Mouse (Mus musculus): ENCODE data around the gene Senp1. TPM values are rescaled to one million over a fixed set of nuclear protein-coding genes. Genes with fewer than 3 reads are reported as not detected.

Senp1 gene
- polyA plus RNA-seq, 1 experiment from 2014 or later: 23.3 TPM

- H3K9me3 ChIP-seq: no peaks in the 10 kb centered on the region
- ATAC-seq (ENCODE audit: low FRiP score): no peak
- no peak overlapping the region for H3K9ac ChIP-seq
- 90% methylated on average over 6 of the region's 6 CpGs for WGBS
- no peak overlapping the region for H3K4me3 ChIP-seq
- H3K36me3 ChIP-seq: no peaks in the 10 kb centered on the region
- no peak overlapping the region for H3K4me2 ChIP-seq
- 0 out of 2 replicates have a peak, but pooled peaks cover 6% of the 10 kb centered on the region for H3K27me3 ChIP-seq
- no peak overlapping the region for H3K27ac ChIP-seq
- peaks cover under 1% of the 10 kb centered on the region; the same call in 1 of the 2 replicates for H3K4me1 ChIP-seq (replicated peaks)
Observed at GRCm38 (mm10) chr15:98102401-98102800, 8.9 kb upstream of the Senp1 start.

- Histone ChIP-seq H3K4me1 (replicated peaks) (peaks cover 5% of the 10 kb centered on the region), H3K27ac (no peak overlapping the region), H3K27me3 (0 out of 2 replicates have a peak, but pooled peaks cover 6% of the 10 kb centered on the region), H3K9ac (no peak overlapping the region), H3K9me3 (no peaks in the 10 kb centered on the region), H3K36me3 (no peaks in the 10 kb centered on the region), H3K4me2 (no peak overlapping the region), H3K4me3 (no peak overlapping the region)
- ATAC-seq (ENCODE audit: low FRiP score): no peak
- WGBS: 92% methylated on average over 9 of the region's 9 CpGs
Observed at GRCm38 (mm10) chr15:98098519-98098918, 5.0 kb upstream of the Senp1 start.

GRCm38 (mm10) chr15:98096957-98097356 is 3.4 kb upstream of the Senp1 start:
- H3K4me1 ChIP-seq (replicated peaks): peaks cover 11% of the 10 kb centered on the region
- 45% methylated on average over 3 of the region's 3 CpGs for WGBS
- H3K27ac ChIP-seq: no peak overlapping the region
- no peak overlapping the region for H3K4me2 ChIP-seq
- ATAC-seq (ENCODE audit: low FRiP score): no peak
- no peak overlapping the region for H3K4me3 ChIP-seq
- H3K27me3 ChIP-seq: 0 out of 2 replicates have a peak, but pooled peaks cover 6% of the 10 kb centered on the region
- H3K9me3 ChIP-seq: no peaks in the 10 kb centered on the region
- no peaks in the 10 kb centered on the region for H3K36me3 ChIP-seq
- no peak overlapping the region for H3K9ac ChIP-seq

GRCm38 (mm10) chr15:98094905-98095304 is 1.4 kb upstream of the Senp1 start:
- H3K4me1 ChIP-seq (replicated peaks): peaks cover 21% of the 10 kb centered on the region
- H3K4me2 ChIP-seq: no peak overlapping the region
- no peak overlapping the region for H3K9ac ChIP-seq
- 0 out of 2 replicates have a peak, but pooled peaks cover 2% of the 10 kb centered on the region for H3K27me3 ChIP-seq
- WGBS: 91% methylated on average over 12 of the region's 12 CpGs
- no peaks in the 10 kb centered on the region for H3K9me3 ChIP-seq
- no peak overlapping the region for H3K27ac ChIP-seq
- H3K4me3 ChIP-seq: no peak overlapping the region
- no peak for ATAC-seq (ENCODE audit: low FRiP score)
- no peaks in the 10 kb centered on the region for H3K36me3 ChIP-seq

- WGBS: under 1% methylated on average over 30 of the region's 30 CpGs
- ATAC-seq (ENCODE audit: low FRiP score): no peak
Observed at GRCm38 (mm10) chr15:98092372-98093120, 998 bp downstream of the Senp1 start, which contains the start of gene Pfkm. Gene Pfkm, plus strand, starts transcription at chr15:98092589.

GRCm38 (mm10) chr15:98091841-98092240 is 1.7 kb downstream of the Senp1 start:
- H3K27ac ChIP-seq: no peak overlapping the region
- peak overlapping the region; percentile 76 for H3K4me2 ChIP-seq
- ATAC-seq (ENCODE audit: low FRiP score): no peak
- H3K4me3 ChIP-seq: peak overlapping the region; percentile 89
- 33% methylated on average over 4 of the region's 4 CpGs for WGBS
- peaks cover 21% of the 10 kb centered on the region for H3K4me1 ChIP-seq (replicated peaks)
- peak overlapping the region; percentile 92 for H3K9ac ChIP-seq
- peaks cover 9% of the 10 kb centered on the region; the same call in 1 of the 2 replicates for H3K36me3 ChIP-seq
- H3K9me3 ChIP-seq: no peaks in the 10 kb centered on the region
- no peaks in the 10 kb centered on the region for H3K27me3 ChIP-seq

More at GRCm38 (mm10) chr15:98092372-98093120, 998 bp downstream of the Senp1 start, which contains the start of gene Pfkm:
- no peaks in the 10 kb centered on the region for H3K27me3 ChIP-seq
- H3K4me2 ChIP-seq: peak within 1 kb of the TSS; percentile 76
- H3K4me3 ChIP-seq: peak within 1 kb of the TSS; percentile 89
- peak within 1 kb of the TSS; percentile 92 for H3K9ac ChIP-seq
- no peaks in the 10 kb centered on the region for H3K9me3 ChIP-seq
- H3K27ac ChIP-seq: peak within 1 kb of the TSS; percentile 95
- peaks cover 21% of the 10 kb centered on the region for H3K4me1 ChIP-seq (replicated peaks)
- peaks cover 9% of the 10 kb centered on the region; the same call in 1 of the 2 replicates for H3K36me3 ChIP-seq

- Histone ChIP-seq H3K4me2 (no peak overlapping the region), H3K9ac (no peak overlapping the region), H3K27ac (no peak overlapping the region), H3K4me1 (replicated peaks) (peaks cover 21% of the 10 kb centered on the region), H3K4me3 (no peak overlapping the region), H3K27me3 (no peaks in the 10 kb centered on the region), H3K9me3 (no peaks in the 10 kb centered on the region), H3K36me3 (peaks cover 24% of the 10 kb centered on the region)
- WGBS: 83% methylated on average over 9 of the region's 9 CpGs
- no peak for ATAC-seq (ENCODE audit: low FRiP score)
Observed at GRCm38 (mm10) chr15:98089421-98090183, 3.9 kb downstream of the Senp1 start.

- ATAC-seq (ENCODE audit: low FRiP score): no peak
- H3K4me2 ChIP-seq: no peak overlapping the region
- H3K36me3 ChIP-seq: peaks cover 30% of the 10 kb centered on the region
- H3K4me3 ChIP-seq: no peak overlapping the region
- no peaks in the 10 kb centered on the region for H3K27me3 ChIP-seq
- H3K9ac ChIP-seq: no peak overlapping the region
- 97% methylated on average over 1 of the region's 1 CpGs for WGBS
- H3K27ac ChIP-seq: no peak overlapping the region
- peaks cover 20% of the 10 kb centered on the region for H3K4me1 ChIP-seq (replicated peaks)
- no peaks in the 10 kb centered on the region for H3K9me3 ChIP-seq
Observed at GRCm38 (mm10) chr15:98088889-98089288, 4.7 kb downstream of the Senp1 start.

DNA sequence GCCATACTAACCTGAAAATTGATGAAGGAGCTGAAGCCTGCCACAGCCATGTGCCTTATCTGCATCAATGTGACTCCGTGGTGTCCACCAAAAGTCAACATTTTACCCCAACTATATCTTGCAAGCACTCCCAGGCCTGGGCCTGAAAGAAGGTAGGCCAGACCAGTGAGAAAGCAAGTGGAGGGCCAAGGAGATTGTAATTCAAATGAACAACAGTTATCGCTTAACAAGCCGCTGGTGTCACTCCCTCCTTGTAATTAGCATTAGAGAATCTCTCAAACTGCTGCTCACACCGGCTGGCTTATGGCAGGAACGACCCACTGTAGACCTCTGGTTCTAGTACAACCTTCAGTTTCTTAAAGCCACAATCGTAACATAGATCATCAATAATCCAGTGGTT is 16.6 kb downstream of the Senp1 start:
- Histone ChIP-seq H3K4me3 (no peak overlapping the region), H3K27ac (no peak overlapping the region), H3K27me3 (no peaks in the 10 kb centered on the region), H3K9me3 (no peaks in the 10 kb centered on the region), H3K9ac (no peak overlapping the region), H3K4me1 (replicated peaks) (no peaks in the 10 kb centered on the region), H3K4me2 (no peak overlapping the region), H3K36me3 (peaks cover 57% of the 10 kb centered on the region)
- WGBS: 86% methylated on average over 6 of the region's 6 CpGs
- ATAC-seq (ENCODE audit: low FRiP score): no peak

DNA sequence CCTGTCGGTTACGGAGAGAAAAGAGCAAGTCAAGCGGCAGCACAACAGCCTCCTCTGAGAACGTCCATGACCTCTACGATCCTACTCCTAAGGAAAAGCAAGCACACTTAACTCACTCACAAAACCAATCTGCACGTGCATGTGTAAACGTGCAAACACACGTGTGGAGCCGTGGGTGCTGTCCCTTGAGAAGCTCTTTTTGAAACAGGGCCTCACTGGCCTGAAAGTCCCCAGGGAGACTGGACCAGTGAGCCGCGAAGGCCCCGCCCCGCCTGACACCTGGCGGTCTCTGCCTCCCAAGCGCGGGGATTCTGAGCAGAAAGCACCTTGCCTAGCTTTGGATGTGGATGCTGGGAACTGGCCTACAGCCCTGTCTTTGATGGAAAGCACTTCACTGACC is 18.5 kb downstream of the Senp1 start:
- ATAC-seq (ENCODE audit: low FRiP score): no peak
- Histone ChIP-seq H3K4me3 (no peak overlapping the region), H3K27me3 (no peaks in the 10 kb centered on the region), H3K9me3 (no peaks in the 10 kb centered on the region), H3K4me1 (replicated peaks) (no peaks in the 10 kb centered on the region), H3K27ac (no peak overlapping the region), H3K36me3 (peaks cover 60% of the 10 kb centered on the region), H3K9ac (no peak overlapping the region), H3K4me2 (no peak overlapping the region)
- 89% methylated on average over 16 of the region's 16 CpGs for WGBS

DNA sequence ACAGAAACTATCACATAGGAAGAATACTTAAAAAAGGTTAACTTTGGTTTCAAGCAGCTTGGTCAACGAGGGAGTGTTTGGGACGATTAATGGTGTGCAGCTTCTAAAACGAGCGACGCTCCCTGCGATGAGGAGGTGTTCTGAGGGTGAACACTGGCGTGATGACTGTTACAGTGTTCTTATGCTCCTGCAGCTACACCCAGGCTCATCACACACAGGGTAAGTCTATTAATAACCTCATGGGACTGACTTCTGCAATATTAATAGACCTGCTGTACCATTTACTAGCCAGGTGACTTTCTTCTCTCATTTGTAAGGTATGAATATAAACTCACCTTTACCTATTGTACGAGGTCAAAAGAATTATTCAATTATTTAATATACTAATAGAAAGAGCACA is 19.0 kb downstream of the Senp1 start:
- no peaks in the 10 kb centered on the region for H3K27me3 ChIP-seq
- H3K4me2 ChIP-seq: no peak overlapping the region
- no peaks in the 10 kb centered on the region for H3K9me3 ChIP-seq
- H3K9ac ChIP-seq: no peak overlapping the region
- peaks cover 63% of the 10 kb centered on the region for H3K36me3 ChIP-seq
- H3K4me1 ChIP-seq (replicated peaks): no peaks in the 10 kb centered on the region
- 95% methylated on average over 8 of the region's 8 CpGs for WGBS
- H3K4me3 ChIP-seq: no peak overlapping the region
- ATAC-seq (ENCODE audit: low FRiP score): no peak
- no peak overlapping the region for H3K27ac ChIP-seq

DNA sequence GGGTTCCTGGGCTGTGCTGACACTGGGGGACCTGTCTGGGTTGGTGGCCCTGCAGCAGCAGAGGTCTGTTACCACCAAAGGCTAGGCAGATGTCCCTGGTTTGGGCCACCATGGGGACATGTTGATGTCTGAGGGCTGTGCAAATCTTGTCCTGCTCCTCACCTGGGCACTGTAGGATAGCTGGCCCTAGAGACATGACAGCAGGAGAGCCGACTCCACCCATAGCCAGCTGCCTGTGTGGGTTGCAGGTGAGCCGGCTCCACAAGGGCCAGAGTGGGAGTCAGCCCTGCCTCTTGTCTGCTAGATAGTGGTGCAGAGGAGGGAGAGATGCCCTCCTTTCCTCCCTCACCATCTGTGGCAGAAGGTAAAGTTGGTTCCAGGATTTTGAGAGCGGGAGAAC is 23.2 kb downstream of the Senp1 start:
- Histone ChIP-seq H3K4me3 (no peak overlapping the region), H3K9ac (no peak overlapping the region), H3K27me3 (no peaks in the 10 kb centered on the region), H3K4me2 (no peak overlapping the region), H3K36me3 (peaks cover 58% of the 10 kb centered on the region), H3K9me3 (no peaks in the 10 kb centered on the region), H3K27ac (no peak overlapping the region), H3K4me1 (replicated peaks) (no peaks in the 10 kb centered on the region)
- ATAC-seq (ENCODE audit: low FRiP score): no peak
- WGBS: 95% methylated on average over 3 of the region's 3 CpGs

All from hindbrain, embryonic 13.5 days (tissue).